Mouse (Mus musculus): Measurements from ENCODE around the gene Coa4.

The Coa4 gene

GRCm38 (mm10) chr7:100504740-100505487, 32.0 kb upstream of the Coa4 start:
- in situ Hi-C loops (cut with MboI): no loop called here

GRCm38 (mm10) chr7:100506494-100506893, 30.4 kb upstream of the Coa4 start:
- in situ Hi-C loops (cut with MboI): no loop called here

DNA sequence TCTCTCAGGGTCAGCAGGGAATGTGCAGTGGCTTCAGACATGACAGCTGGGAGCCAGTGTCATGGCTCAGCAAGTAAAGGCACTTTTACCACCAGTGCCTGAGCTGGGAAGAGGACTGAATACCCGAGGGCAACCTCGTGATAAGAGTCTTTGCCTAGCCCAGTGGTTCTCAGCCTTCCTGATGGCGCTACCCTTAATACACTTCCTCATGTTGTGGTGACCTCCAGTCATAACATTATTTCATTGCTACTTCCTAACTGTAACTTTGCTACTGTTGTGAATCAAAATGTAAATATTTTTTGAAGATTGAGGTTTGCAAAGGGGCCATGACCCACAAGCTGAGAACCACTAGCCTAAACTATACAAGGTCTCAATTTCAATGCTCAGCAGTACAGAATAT, 28.2 kb upstream of the Coa4 start:
- in situ Hi-C loops (cut with MboI): no loop called here

DNA sequence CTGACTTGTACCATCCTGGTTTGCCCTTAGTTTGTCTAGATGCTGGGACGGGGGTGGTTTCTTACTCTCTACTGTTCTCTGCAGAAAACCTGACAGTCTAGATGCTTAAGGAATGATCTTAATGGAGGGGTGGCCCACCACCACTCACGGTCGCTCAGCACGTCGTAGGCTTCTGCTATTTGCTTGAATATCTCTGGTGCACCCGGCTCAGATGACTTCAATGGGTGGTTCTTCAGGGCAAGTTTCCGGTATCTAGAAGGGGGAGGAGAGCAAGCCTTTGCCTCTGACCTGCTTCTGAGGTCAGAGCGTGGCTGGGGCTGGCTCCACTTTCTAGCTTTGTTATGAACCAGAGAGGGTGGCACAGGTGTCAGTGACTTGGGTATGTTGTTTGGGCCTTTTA, 25.3 kb upstream of the Coa4 start:
- in situ Hi-C loops (cut with MboI): no loop called here

DNA sequence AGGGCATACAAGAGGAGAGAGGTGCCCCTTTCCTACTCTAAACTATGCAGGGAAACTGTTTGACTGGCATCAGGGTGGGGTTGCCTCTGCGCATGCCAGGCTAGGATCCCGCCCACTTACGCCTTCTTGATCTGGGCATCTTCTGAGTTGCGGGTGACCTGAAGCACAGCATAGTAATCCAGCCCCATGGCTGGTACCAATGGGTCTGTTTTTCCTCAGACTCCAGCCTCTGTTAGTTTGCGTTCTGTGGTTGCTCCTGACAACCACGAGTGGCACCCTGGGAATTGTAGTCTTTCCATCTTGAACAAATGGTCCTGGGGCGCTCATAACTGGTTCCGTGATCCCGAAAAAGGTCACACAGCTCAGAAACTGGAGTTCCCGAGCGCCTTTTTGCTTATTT, 22.3 kb upstream of the Coa4 start, which contains the start of gene Dnajb13:
TSS of gene Dnajb13 (minus strand) at position 388 of the 400 bp plus-strand sequence.
- in situ Hi-C loops (cut with MboI): no loop called here

- in situ Hi-C loops (cut with MboI): no loop called here
Observed at GRCm38 (mm10) chr7:100520204-100520603, 16.7 kb upstream of the Coa4 start.

DNA sequence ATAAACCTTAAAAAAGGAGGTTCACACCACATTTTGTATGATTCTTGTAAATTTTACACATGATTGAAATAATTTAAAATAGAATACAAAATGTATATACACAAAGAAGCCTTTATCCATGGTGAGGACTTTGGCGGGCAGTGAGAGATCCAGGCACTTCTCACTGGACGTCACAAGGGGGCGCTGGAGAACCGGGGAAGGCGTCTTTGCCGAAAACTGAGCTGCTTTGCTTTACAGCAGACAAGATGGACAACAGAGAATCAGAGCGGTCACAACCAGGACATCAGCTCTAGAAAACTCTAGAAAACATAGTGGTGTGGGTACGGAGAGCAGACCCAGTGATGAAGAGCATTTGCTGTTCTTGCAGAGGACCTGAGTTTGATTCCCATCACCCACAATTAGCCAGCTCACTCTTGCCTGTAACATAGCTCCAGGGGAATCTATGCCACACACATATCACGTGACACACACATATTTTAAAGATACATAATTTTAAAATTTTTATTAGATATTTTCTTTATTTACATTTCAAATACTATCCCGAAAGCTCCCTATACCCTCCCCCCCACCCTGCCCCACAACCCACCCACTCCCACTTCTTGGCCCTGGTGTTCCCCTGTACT, 16.1 kb upstream of the Coa4 start:
- in situ Hi-C loops (cut with MboI): no loop called here

DNA sequence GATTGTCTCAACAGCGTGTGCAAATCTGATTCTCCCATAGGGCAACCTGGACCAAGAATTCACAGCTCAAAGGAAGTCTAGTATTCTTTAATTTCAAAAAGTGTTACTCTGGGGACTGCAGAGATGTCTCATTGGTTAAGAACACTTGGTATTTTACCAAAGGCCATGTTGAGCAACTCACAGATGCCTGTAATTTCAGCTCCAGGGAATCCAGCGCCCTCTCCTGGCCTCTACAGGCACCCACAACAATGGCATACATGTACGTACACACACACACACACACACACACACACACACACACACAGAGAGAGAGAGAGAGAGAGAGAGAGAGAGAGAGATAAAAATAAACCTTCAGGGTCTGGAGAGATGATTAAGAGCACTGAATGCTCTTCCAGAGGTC, 14.6 kb upstream of the Coa4 start:
- in situ Hi-C loops (cut with MboI): no loop called here

GRCm38 (mm10) chr7:100524669-100525068, 12.2 kb upstream of the Coa4 start:
- in situ Hi-C loops (cut with MboI): no loop called here

- in situ Hi-C loops (cut with MboI): no loop called here
Observed at GRCm38 (mm10) chr7:100530766-100531165, 6.1 kb upstream of the Coa4 start.

- in situ Hi-C loops (cut with MboI): no loop called here
Observed at GRCm38 (mm10) chr7:100533503-100533902, 3.4 kb upstream of the Coa4 start.

- in situ Hi-C loops (cut with MboI): no loop called here
Observed at GRCm38 (mm10) chr7:100534216-100534615, 2.7 kb upstream of the Coa4 start.

- in situ Hi-C loops (cut with MboI): no loop called here
Observed at GRCm38 (mm10) chr7:100535831-100536230, 1.0 kb upstream of the Coa4 start.

DNA sequence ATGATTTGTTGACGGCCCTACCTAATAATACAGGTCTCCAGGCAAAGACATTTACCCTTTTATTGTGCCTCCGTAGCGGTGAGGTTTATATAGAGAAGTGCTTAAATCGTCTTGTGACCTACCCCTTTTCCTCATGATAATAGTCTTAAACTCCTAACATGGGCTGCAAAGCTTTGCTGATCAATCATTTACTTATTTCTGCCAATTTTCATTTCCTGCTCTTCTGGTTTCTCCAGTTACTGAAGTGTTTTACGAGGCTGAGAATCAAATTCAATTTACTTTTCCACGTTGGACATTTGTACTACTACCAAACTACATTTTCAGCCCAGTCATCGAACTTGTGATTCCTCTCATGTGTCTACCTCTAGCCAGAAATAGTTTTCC, 640 bp downstream of the Coa4 start:
- in situ Hi-C loops (cut with MboI): no loop called here

GRCm38 (mm10) chr7:100539516-100539915, 2.6 kb downstream of the Coa4 start:
- in situ Hi-C loops (cut with MboI): no loop called here

GRCm38 (mm10) chr7:100544437-100544836, 7.6 kb downstream of the Coa4 start:
- in situ Hi-C loops (cut with MboI): no loop called here

DNA sequence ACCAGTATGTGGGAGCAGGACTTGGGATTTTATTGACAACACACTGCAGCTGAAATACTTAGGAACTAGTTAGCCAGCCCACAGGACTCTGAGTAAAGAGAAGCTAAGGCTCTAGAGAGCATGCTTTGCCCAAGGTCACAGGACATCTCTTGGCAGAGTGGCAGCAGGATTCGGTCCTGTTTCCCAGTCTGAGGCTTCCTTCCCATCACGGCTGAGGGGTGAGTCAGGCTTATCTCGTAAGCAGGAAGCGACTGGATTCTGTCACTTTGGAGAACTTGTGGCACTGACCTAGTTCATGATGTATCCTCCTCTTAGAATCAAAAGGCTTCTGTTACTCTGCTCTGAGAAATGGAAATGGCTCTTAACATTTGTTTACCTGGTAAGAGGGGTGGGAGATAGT, 10.8 kb downstream of the Coa4 start:
- in situ Hi-C loops (cut with MboI): no loop called here

- in situ Hi-C loops (cut with MboI): no loop called here
Observed at GRCm38 (mm10) chr7:100549796-100550195, 12.9 kb downstream of the Coa4 start.

DNA sequence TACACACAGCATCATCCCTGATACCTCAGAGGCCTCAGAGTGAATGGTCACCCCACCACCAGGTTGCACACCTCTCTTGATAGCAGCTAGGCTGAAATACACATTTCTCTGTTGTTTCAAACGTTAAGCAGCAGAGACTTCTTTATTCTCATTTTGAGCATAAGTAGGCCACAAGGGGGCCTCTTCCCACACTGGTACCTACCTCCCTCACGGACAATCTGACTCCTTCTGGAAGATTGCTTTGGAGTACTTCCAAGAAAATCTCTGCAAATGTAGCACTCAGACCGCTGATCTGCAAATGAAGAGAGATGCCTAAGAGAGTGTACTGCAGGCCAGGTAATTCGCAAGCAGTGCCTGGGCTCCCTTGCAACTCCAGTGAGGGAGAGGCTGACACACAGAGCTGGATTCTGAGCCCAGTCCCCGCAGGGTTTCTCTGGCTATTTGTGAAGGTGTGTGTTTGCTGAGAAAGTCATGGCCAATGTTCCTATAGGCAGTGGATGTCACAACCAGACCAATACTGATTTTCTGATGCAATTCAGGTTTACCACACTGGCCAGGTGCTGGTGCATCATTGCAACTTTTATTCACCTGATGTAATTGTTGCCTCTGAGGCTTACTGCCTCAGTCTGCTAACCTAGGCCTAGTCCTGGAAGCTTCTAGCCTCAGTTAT, 13.6 kb downstream of the Coa4 start:
- in situ Hi-C loops (cut with MboI): no loop called here

DNA sequence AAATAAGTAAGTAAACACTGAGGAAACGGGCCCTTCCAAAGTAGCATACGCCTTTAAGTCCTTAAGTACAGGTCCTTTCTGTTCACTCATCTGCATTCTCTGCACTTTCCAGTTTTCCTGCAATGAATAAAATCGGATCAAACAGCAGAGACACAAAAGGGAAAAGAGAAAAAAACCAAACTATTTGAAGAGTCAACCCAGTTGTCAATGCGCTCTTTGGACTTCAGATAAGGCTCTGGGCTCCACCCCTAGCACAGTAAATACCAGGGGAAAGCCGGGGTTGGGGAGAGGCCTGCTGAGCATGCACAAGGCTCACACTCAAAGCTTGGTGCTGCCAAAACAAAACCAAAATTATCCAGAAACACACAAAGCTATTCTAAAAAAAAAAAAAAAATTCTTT, 18.1 kb downstream of the Coa4 start:
- in situ Hi-C loops (cut with MboI): no loop called here

DNA sequence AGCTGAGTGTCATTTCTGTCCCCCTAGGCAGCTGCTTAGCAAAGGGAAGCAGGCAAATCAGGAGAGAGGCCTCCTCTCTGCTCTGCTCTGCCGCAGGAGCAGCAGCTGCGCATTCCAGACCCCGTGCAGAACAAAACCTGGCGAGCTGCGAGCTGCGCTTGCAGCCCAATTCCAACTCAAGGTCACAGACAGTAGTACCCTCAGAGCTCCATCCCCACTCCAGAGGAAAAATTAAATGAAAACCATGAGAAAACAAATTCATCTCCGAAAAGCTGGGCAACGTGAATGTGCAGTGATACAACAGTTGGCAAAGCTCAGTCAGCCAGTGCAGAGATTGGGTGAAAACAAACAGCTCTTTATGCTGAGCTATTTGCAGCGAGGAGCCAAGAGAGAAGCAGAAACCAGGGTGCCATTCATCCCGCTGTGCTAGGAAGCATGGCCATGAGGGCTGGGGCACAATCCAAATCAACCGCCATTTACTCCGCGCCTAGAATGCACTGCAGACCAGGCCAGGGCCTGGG, 18.6 kb downstream of the Coa4 start:
- in situ Hi-C loops (cut with MboI): no loop called here

DNA sequence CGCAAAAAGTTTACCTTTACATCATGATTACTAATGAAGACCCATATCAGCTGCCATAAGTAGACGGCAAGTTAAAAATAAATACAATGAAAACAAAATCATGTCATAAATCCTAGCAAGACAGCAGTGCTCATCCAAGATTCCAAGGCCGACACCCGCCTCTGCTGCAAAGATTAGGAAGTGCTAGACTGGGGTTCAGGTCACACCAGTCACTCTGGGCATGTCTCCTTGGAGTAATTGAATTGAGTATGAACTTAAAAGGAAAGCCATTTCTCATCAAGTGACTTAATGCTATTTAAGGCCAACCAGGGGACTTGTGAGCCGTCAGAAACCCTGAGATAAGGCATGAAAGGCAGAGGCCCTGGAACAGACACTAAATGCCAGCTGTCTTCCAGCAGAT, 20.4 kb downstream of the Coa4 start:
- in situ Hi-C loops (cut with MboI): no loop called here

DNA sequence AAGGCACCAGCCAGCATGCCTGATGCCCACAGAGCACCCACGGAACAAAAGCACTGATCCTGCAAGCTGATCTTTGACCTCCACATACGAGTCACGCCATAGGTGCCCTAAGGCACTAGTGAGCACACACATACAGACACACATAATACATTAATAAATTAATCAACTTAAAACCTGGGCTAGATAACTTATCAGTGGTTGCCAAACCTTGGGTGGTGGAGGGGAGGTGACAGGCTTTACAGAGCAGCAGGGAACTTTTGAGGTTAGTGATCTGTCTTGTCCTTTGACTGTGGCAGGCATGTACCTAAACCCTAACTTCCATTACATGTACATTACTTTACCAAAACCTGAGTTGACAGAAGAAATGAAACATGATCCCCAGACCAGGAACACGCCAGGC, 22.5 kb downstream of the Coa4 start:
- in situ Hi-C loops (cut with MboI): no loop called here

Measured in mature B cell (primary cell).